ENCODE assay signal across 8 mouse cellular contexts in the genomic region with DNA sequence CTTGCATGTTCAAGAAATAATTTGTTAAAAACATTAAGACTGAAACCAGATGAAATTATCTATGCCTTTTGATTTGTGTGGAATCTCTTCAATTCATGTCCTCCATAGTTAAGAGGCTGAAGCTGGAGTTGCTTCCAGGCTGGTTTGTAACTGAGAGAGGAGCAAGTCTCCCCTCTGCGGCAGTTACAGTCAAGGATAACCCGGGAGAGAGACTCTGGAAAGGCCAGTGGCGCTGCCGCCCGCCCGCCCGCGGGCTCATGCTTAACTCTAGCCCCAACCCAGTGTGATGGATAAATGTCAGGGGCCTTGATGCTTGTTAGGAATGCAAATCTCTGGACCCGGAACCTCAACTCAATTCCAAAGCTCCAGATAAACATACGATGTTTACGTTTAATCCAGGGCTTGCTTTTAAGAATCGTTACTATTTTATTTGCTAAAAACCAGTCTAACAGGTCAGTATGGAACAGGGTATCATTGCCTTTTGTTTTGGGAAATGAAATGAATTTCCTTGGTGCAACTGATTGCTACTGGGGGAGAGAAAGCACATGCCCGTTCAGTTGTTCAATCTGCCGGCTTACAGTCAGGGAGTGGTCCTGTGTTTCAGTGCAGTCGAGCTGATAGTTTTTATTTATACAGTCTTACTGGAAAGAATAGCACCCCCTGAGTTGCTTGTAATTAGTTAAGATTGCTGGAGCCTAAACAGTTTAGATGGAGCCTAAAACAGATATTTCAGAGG. TPM values are rescaled to one million over a fixed set of nuclear protein-coding genes. Genes with fewer than 3 reads are reported as not detected.
A peak's percentile ranks its signal among the peaks of the same experiment; 100 is the strongest.
DNase-seq lines count a peak whose midpoint lies in the region; ATAC-seq and TF ChIP-seq lines count a peak whose summit lies in the region.

No protein-coding gene starts in this region.

- peak overlapping the region; percentile 82 for H3K4me2 ChIP-seq in hindbrain, postnatal 0 days (ENCODE audit: low read depth, low read length)

- H3K4me3 ChIP-seq in cortical plate, adult 2 months (ENCODE audit: insufficient read depth, low read length): peak overlapping the region; percentile 62
- H3K4me3 ChIP-seq in hindbrain, postnatal 0 days (ENCODE audit: low read length): peak overlapping the region; percentile 63

- H3K36me3 ChIP-seq in hindbrain, postnatal 0 days (ENCODE audit: insufficient read depth, low read length): no peaks in the 10 kb centered on the region

- WGBS in hindbrain, postnatal 0 days: 12% methylated on average over 15 of the region's 15 CpGs

- DNase-seq in left cerebral cortex, postnatal 25 days (ENCODE audit: low spot score in 2 of 2): peak; percentile 41 to 53
- DNase-seq in left cerebral cortex, adult 8-10 months (ENCODE audit: low spot score in 2 of 2): no peak
- DNase-seq in hindbrain, postnatal 0 days (ENCODE audit: low spot score): peak; percentile 64
- peak; percentile 14 for DNase-seq in right cerebral cortex, postnatal 4 days
- no peak for DNase-seq in ovary, adult 18-20 months (ENCODE audit: low spot score)
- no peak for DNase-seq in adrenal gland, adult 2 months
- no peak for DNase-seq in thymus, postnatal 25 days

- intact Hi-C loops in left cerebral cortex, postnatal 25 days (cut with DNase I): loop anchor here (2.0 to 10.0 kb wide), 4 partner anchors 81 to 195 kb away; no protein-coding TSS in a partner anchor

- peak overlapping the region; percentile 71 for H3K9ac ChIP-seq in hindbrain, postnatal 0 days (replicated peaks; ENCODE audit: low read length)

- H3K27me3 ChIP-seq in hindbrain, postnatal 0 days (ENCODE audit: insufficient read depth, low read length): no peaks in the 10 kb centered on the region

- no peaks in the 10 kb centered on the region for H3K9me3 ChIP-seq in hindbrain, postnatal 0 days (ENCODE audit: low read length)

- peak overlapping the region; percentile 66; the same call in 1 of the 2 replicates for H3K27ac ChIP-seq in cortical plate, adult 2 months (ENCODE audit: insufficient read depth, low read length)
- H3K27ac ChIP-seq in hindbrain, postnatal 0 days: peak overlapping the region; percentile 83

- no peak for TF ChIP-seq CTCF in cortical plate, adult 2 months (IDR thresholded peaks at IDR 0.05; ENCODE audit: extremely low read depth, insufficient read depth, low read length)
- TF ChIP-seq CTCF in hindbrain, postnatal 0 days (IDR thresholded peaks at IDR 0.05; ENCODE audit: low read depth): no peak

- TF ChIP-seq POLR2A in cortical plate, adult 2 months (IDR thresholded peaks at IDR 0.05; ENCODE audit: extremely low read depth, insufficient read depth, low read length): no peak

- peaks cover 2% of the 10 kb centered on the region; the same call in 1 of the 2 replicates for H3K4me1 ChIP-seq in cortical plate, adult 2 months (ENCODE audit: control insufficient read depth, insufficient read depth, low read length)
- peaks cover 27% of the 10 kb centered on the region for H3K4me1 ChIP-seq in hindbrain, postnatal 0 days (ENCODE audit: insufficient read depth, low read length)

- peak; percentile 48; the same call in 1 of the 2 replicates for ATAC-seq in hindbrain, postnatal 0 days

RNA-seq across cellular contexts. Expression of gene Akap6, which starts 0.9 kb away (rescaled TPM):
- total RNA-seq in left cerebral cortex, postnatal 25 days (2021): 100 to 1,000 TPM; 170 to 176 TPM
- total RNA-seq in left cerebral cortex, adult 8-10 months (2022): 100 to 1,000 TPM; 147 to 178 (median 161) TPM
- polyA plus RNA-seq in cortical plate, adult 2 months (2012; rRNA removed): 34.6 and 35.8 TPM in 2 replicates
- 77.3 and 87.2 TPM in 2 replicates for total RNA-seq in hindbrain, postnatal 0 days (2014; rRNA removed)
- 19.9 and 21.3 TPM in 2 replicates for polyA plus RNA-seq in hindbrain, postnatal 0 days (2015; fragmentation: Nextera tagmentation; extraction: Ambion mirVana)
- total RNA-seq in adrenal gland, adult 2 months (2021): 1 to 10 TPM; 2.3 to 2.6 TPM
- polyA plus RNA-seq in adrenal gland, adult 2 months (2012; rRNA removed): 0.15 and 0.24 TPM in 2 replicates

Comparison
In these comparisons a context has a peak if more than half of its experiments do, and no peak if none do; other contexts are left out.
1. DNase-seq: peak in left cerebral cortex, postnatal 25 days (2 of 2), hindbrain, postnatal 0 days (single experiment) and right cerebral cortex, postnatal 4 days (single experiment); none in left cerebral cortex, adult 8-10 months (0 of 2), ovary, adult 18-20 months (single experiment), adrenal gland, adult 2 months (single experiment) and thymus, postnatal 25 days (single experiment).
2. RNA of gene Akap6, which starts 0.9 kb away (total RNA-seq): 170 to 176 TPM in left cerebral cortex, postnatal 25 days, 147 to 178 TPM in left cerebral cortex, adult 8-10 months and 77.3 to 87.2 TPM in hindbrain, postnatal 0 days; 2.3 to 2.6 TPM in adrenal gland, adult 2 months; every median in the first group is over 10 times any median in the second.